Mouse (Mus musculus): ENCODE data around the gene Zfp280b.
"Not testable (repeated sequence)": the region's sequence is repeated elsewhere in the genome, so short reads cannot be mapped to it uniquely, and the experiment has no call there.

Gene Zfp280b

GRCm38 (mm10) chr10:76031511-76032401 is 694 bp upstream of the Zfp280b start:
- no peak for DNase-seq (ENCODE audit: low spot score)

GRCm38 (mm10) chr10:76033119-76033455 is 637 bp downstream of the Zfp280b start:
- no peak for DNase-seq (ENCODE audit: low spot score)

- no peak for DNase-seq (ENCODE audit: low spot score)
Measured at GRCm38 (mm10) chr10:76034001-76034600, 1.7 kb downstream of the Zfp280b start.

- DNase-seq (ENCODE audit: low spot score) = no peak
Measured at GRCm38 (mm10) chr10:76035277-76035676, 2.8 kb downstream of the Zfp280b start.

- no peak for DNase-seq (ENCODE audit: low spot score)
Measured at GRCm38 (mm10) chr10:76036962-76037361, 4.5 kb downstream of the Zfp280b start.

- no peak for DNase-seq (ENCODE audit: low spot score)
Measured at GRCm38 (mm10) chr10:76045343-76045742, 12.9 kb downstream of the Zfp280b start.

GRCm38 (mm10) chr10:76046754-76047153 is 14.3 kb downstream of the Zfp280b start:
- no peak for DNase-seq (ENCODE audit: low spot score)

GRCm38 (mm10) chr10:76047182-76047869 is 14.9 kb downstream of the Zfp280b start:
- no peak for DNase-seq (ENCODE audit: low spot score)

- no peak for DNase-seq (ENCODE audit: low spot score)
Measured at GRCm38 (mm10) chr10:76048967-76049366, 16.5 kb downstream of the Zfp280b start.

GRCm38 (mm10) chr10:76051860-76052259 is 19.4 kb downstream of the Zfp280b start:
- no peak for DNase-seq (ENCODE audit: low spot score)

GRCm38 (mm10) chr10:76062439-76062838 is 30.0 kb downstream of the Zfp280b start:
- DNase-seq (ENCODE audit: low spot score) = no peak

- no peak for DNase-seq (ENCODE audit: low spot score)
Measured at GRCm38 (mm10) chr10:76067674-76068613, 35.5 kb downstream of the Zfp280b start.

- DNase-seq (ENCODE audit: low spot score) = not testable (repeated sequence)
Measured at GRCm38 (mm10) chr10:76072080-76072479, 39.6 kb downstream of the Zfp280b start.

- not testable (repeated sequence) for DNase-seq (ENCODE audit: low spot score)
Measured at GRCm38 (mm10) chr10:76077008-76077407, 44.6 kb downstream of the Zfp280b start.

All from layer of hippocampus, adult 9-10 months (tissue).